Mouse (Mus musculus) megakaryocyte, embryonic 14.5 days (primary cell): Measurements from ENCODE around the gene Pip5kl1.

Experiments used
- FLI1 ChIP-seq: IDR thresholded peaks from 2 replicates; pipeline ENCODE4 v1.6.1; 2012; ENCODE audit warnings: low read length, inconsistent platforms, mixed read lengths
- GATA1 ChIP-seq: IDR thresholded peaks from 3 replicates; pipeline ENCODE4 v1.6.1; 2012; ENCODE audit warnings: mixed read lengths, low read length, inconsistent platforms, borderline replicate concordance

DNA sequence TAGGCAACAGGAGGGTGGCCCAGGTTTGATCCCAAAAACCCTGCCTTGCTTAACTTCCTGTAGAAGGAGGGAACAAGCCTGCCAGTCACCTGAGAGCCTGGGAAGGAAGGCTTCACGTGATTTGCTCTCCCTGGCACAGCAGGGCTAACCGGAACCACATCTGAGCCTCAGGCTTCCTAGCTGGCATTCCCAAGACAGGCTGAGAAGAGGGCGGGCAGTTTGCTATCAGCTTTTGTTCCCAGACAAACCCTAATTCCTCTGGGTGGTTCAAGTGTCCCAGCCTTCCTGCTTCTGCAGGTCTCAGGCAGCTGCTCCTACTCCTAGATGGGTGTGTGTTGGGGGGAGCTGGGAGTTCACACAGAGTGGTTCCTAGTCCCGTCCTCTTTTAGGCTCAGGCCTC is 19.1 kb upstream of the Pip5kl1 start:
- TF ChIP-seq GATA1 (no peak), FLI1 (no peak)
